Mouse (Mus musculus): ENCODE measurements around the gene Tshb. TPM values are rescaled to one million over a fixed set of nuclear protein-coding genes. Genes with fewer than 3 reads are reported as not detected.

The Tshb gene
- polyA plus RNA-seq (2015; fragmentation: Nextera tagmentation; extraction: Ambion mirVana): 0.08 and 0.37 TPM in 2 replicates

- H3K4me1 ChIP-seq: no peaks in the 10 kb centered on the region
- H3K9ac ChIP-seq (replicated peaks): no peak within 1 kb of the TSS
- 87% methylated on average over 2 of the region's 2 CpGs for WGBS
- H3K36me3 ChIP-seq: no peaks in the 10 kb centered on the region
- no peak within 1 kb of the TSS for H3K4me2 ChIP-seq (replicated peaks)
- H3K27ac ChIP-seq (replicated peaks): no peak within 1 kb of the TSS
- no peaks in the 10 kb centered on the region for H3K9me3 ChIP-seq
- no peaks in the 10 kb centered on the region for H3K27me3 ChIP-seq
- no peak for ATAC-seq (replicated peaks)
- no peak within 1 kb of the TSS for H3K4me3 ChIP-seq
Measured at GRCm38 (mm10) chr3:102782618-102783017, at the start of gene Tshb. Tshb (minus strand) TSS chr3:102782718.

- H3K36me3 ChIP-seq: no peaks in the 10 kb centered on the region
- WGBS: 6% methylated on average over 3 of the region's 3 CpGs
- H3K4me3 ChIP-seq: no peak overlapping the region
- no peak for ATAC-seq (replicated peaks)
- H3K4me1 ChIP-seq: no peaks in the 10 kb centered on the region
- H3K9me3 ChIP-seq: no peaks in the 10 kb centered on the region
- 0 out of 2 replicates have a peak, but pooled peaks cover 3% of the 10 kb centered on the region for H3K27me3 ChIP-seq
- no peak overlapping the region for H3K27ac ChIP-seq (replicated peaks)
- H3K4me2 ChIP-seq (replicated peaks): no peak overlapping the region
- no peak overlapping the region for H3K9ac ChIP-seq (replicated peaks)
Measured at GRCm38 (mm10) chr3:102803937-102804336, 21.4 kb upstream of the Tshb start.

GRCm38 (mm10) chr3:102787369-102787768, 4.9 kb upstream of the Tshb start:
- H3K9me3 ChIP-seq: no peaks in the 10 kb centered on the region
- no peak overlapping the region for H3K27ac ChIP-seq (replicated peaks)
- H3K4me3 ChIP-seq: no peak overlapping the region
- WGBS: 46% methylated on average over 4 of the region's 4 CpGs
- H3K4me2 ChIP-seq (replicated peaks): no peak overlapping the region
- H3K36me3 ChIP-seq: no peaks in the 10 kb centered on the region
- no peaks in the 10 kb centered on the region for H3K27me3 ChIP-seq
- H3K9ac ChIP-seq (replicated peaks): no peak overlapping the region
- no peaks in the 10 kb centered on the region for H3K4me1 ChIP-seq
- no peak for ATAC-seq (replicated peaks)

GRCm38 (mm10) chr3:102773018-102773417, 9.5 kb downstream of the Tshb start:
- Histone ChIP-seq H3K4me2 (replicated peaks) (no peak overlapping the region), H3K4me3 (no peak overlapping the region), H3K27me3 (no peaks in the 10 kb centered on the region), H3K9ac (replicated peaks) (no peak overlapping the region), H3K4me1 (no peaks in the 10 kb centered on the region), H3K27ac (replicated peaks) (no peak overlapping the region), H3K36me3 (no peaks in the 10 kb centered on the region), H3K9me3 (no peaks in the 10 kb centered on the region)
- no peak for ATAC-seq (replicated peaks)
- 93% methylated on average over 4 of the region's 4 CpGs for WGBS

GRCm38 (mm10) chr3:102764850-102765249, 17.7 kb downstream of the Tshb start:
- Histone ChIP-seq H3K4me2 (replicated peaks) (no peak overlapping the region), H3K9me3 (no peaks in the 10 kb centered on the region), H3K36me3 (peaks cover 15% of the 10 kb centered on the region; the same call in 1 of the 2 replicates), H3K4me1 (peaks cover 18% of the 10 kb centered on the region), H3K4me3 (no peak overlapping the region), H3K9ac (replicated peaks) (no peak overlapping the region), H3K27me3 (no peaks in the 10 kb centered on the region), H3K27ac (replicated peaks) (no peak overlapping the region)
- WGBS: 85% methylated on average over 7 of the region's 7 CpGs
- ATAC-seq (replicated peaks): no peak

GRCm38 (mm10) chr3:102763713-102764400, 18.7 kb downstream of the Tshb start:
- whole genome bisulfite sequencing: 29% methylated on average over 10 of the region's 10 CpGs
- Histone ChIP-seq H3K4me1 (peaks cover 18% of the 10 kb centered on the region), H3K9ac (replicated peaks) (no peak overlapping the region), H3K36me3 (peaks cover 20% of the 10 kb centered on the region; the same call in 1 of the 2 replicates), H3K27me3 (no peaks in the 10 kb centered on the region), H3K4me3 (no peak overlapping the region), H3K27ac (replicated peaks) (peak overlapping the region; percentile 78), H3K9me3 (no peaks in the 10 kb centered on the region), H3K4me2 (replicated peaks) (0 out of 2 replicates have a peak overlapping the region, but pooled peaks have one; percentile 3)
- peak; percentile 76 for ATAC-seq (replicated peaks)

GRCm38 (mm10) chr3:102762388-102762787, 20.1 kb downstream of the Tshb start:
- H3K27ac ChIP-seq (replicated peaks): 0 out of 2 replicates have a peak overlapping the region, but pooled peaks have one; percentile 19
- peaks cover 18% of the 10 kb centered on the region for H3K4me1 ChIP-seq
- no peaks in the 10 kb centered on the region for H3K27me3 ChIP-seq
- H3K4me3 ChIP-seq: no peak overlapping the region
- no peak overlapping the region for H3K4me2 ChIP-seq (replicated peaks)
- H3K36me3 ChIP-seq: peaks cover 23% of the 10 kb centered on the region; the same call in 1 of the 2 replicates
- WGBS: 40% methylated on average over 3 of the region's 3 CpGs
- no peak overlapping the region for H3K9ac ChIP-seq (replicated peaks)
- 0 out of 2 replicates have a peak, but pooled peaks have one; percentile 52 for ATAC-seq (replicated peaks)
- no peaks in the 10 kb centered on the region for H3K9me3 ChIP-seq

- no peak overlapping the region for H3K4me3 ChIP-seq
- H3K9ac ChIP-seq (replicated peaks): no peak overlapping the region
- no peaks in the 10 kb centered on the region for H3K9me3 ChIP-seq
- no peaks in the 10 kb centered on the region for H3K27me3 ChIP-seq
- WGBS: 79% methylated on average over 3 of the region's 3 CpGs
- H3K4me2 ChIP-seq (replicated peaks): no peak overlapping the region
- no peak for ATAC-seq (replicated peaks)
- no peak overlapping the region for H3K27ac ChIP-seq (replicated peaks)
- peaks cover 18% of the 10 kb centered on the region for H3K4me1 ChIP-seq
- peaks cover 20% of the 10 kb centered on the region; the same call in 1 of the 2 replicates for H3K36me3 ChIP-seq
Measured at GRCm38 (mm10) chr3:102760236-102760635, 22.3 kb downstream of the Tshb start.

- Histone ChIP-seq H3K4me2 (replicated peaks) (no peak overlapping the region), H3K9me3 (no peaks in the 10 kb centered on the region), H3K9ac (replicated peaks) (no peak overlapping the region), H3K27ac (replicated peaks) (no peak overlapping the region), H3K4me1 (no peaks in the 10 kb centered on the region), H3K4me3 (no peak overlapping the region), H3K27me3 (no peaks in the 10 kb centered on the region), H3K36me3 (peaks cover 20% of the 10 kb centered on the region; the same call in 1 of the 2 replicates)
- 0 out of 2 replicates have a peak, but pooled peaks have one; percentile 35 for ATAC-seq (replicated peaks)
- WGBS: 81% methylated on average over 6 of the region's 6 CpGs
Measured at GRCm38 (mm10) chr3:102757019-102757418, 25.5 kb downstream of the Tshb start.

GRCm38 (mm10) chr3:102755801-102756200, 26.7 kb downstream of the Tshb start:
- Histone ChIP-seq H3K36me3 (peaks cover 15% of the 10 kb centered on the region; the same call in 1 of the 2 replicates), H3K4me3 (no peak overlapping the region), H3K9me3 (no peaks in the 10 kb centered on the region), H3K9ac (replicated peaks) (no peak overlapping the region), H3K4me1 (no peaks in the 10 kb centered on the region), H3K27ac (replicated peaks) (no peak overlapping the region), H3K4me2 (replicated peaks) (no peak overlapping the region), H3K27me3 (no peaks in the 10 kb centered on the region)
- ATAC-seq (replicated peaks): no peak
- 84% methylated on average over 1 of the region's 1 CpGs for WGBS

GRCm38 (mm10) chr3:102752457-102752856, 30.1 kb downstream of the Tshb start:
- 86% methylated on average over 5 of the region's 5 CpGs for WGBS

GRCm38 (mm10) chr3:102752053-102752452, 30.5 kb downstream of the Tshb start:
- no peak overlapping the region for H3K4me3 ChIP-seq
- no peak overlapping the region for H3K9ac ChIP-seq (replicated peaks)
- no peaks in the 10 kb centered on the region for H3K36me3 ChIP-seq
- WGBS: 96% methylated on average over 4 of the region's 4 CpGs
- 0 out of 2 replicates have a peak, but pooled peaks cover 2% of the 10 kb centered on the region for H3K4me1 ChIP-seq
- ATAC-seq (replicated peaks): no peak
- H3K9me3 ChIP-seq: no peaks in the 10 kb centered on the region
- no peaks in the 10 kb centered on the region for H3K27me3 ChIP-seq
- H3K4me2 ChIP-seq (replicated peaks): no peak overlapping the region
- H3K27ac ChIP-seq (replicated peaks): no peak overlapping the region

More at GRCm38 (mm10) chr3:102752457-102752856, 30.1 kb downstream of the Tshb start:
- H3K9ac ChIP-seq (replicated peaks): no peak overlapping the region
- no peak overlapping the region for H3K27ac ChIP-seq (replicated peaks)
- no peak overlapping the region for H3K4me2 ChIP-seq (replicated peaks)
- ATAC-seq (replicated peaks): no peak
- H3K4me3 ChIP-seq: no peak overlapping the region
- H3K9me3 ChIP-seq: no peaks in the 10 kb centered on the region
- H3K27me3 ChIP-seq: no peaks in the 10 kb centered on the region
- H3K4me1 ChIP-seq: 0 out of 2 replicates have a peak, but pooled peaks cover 2% of the 10 kb centered on the region
- no peaks in the 10 kb centered on the region for H3K36me3 ChIP-seq

All from forebrain, embryonic 15.5 days (tissue).